Mouse (Mus musculus) CH12.LX (cell line): ENCODE results near the gene Insrr. TPM values are rescaled to one million over a fixed set of nuclear protein-coding genes. Genes with fewer than 3 reads are reported as not detected.
A peak's percentile ranks its signal among the peaks of the same experiment; 100 is the strongest.

ENCODE experiments used
- DNase-seq: peaks from one replicate; pipeline ENCODE4 v3.0.0-alpha.2; 2013; ENCODE audit errors: extremely low read depth
- H3K27ac ChIP-seq: 2 replicates; pipeline ENCODE4 v1.5.1; 2012; ENCODE audit warnings: low read depth, mild to moderate bottlenecking, control low read depth, moderate library complexity; ENCODE audit not compliant: insufficient read depth
- H3K27me3 ChIP-seq: replicated peaks from 2 replicates; pipeline ENCODE3; 2012; ENCODE audit warnings: inconsistent platforms
- H3K36me3 ChIP-seq, 2 experiments: replicated peaks in 1 of 2; 2 replicates each; pipeline versions ENCODE3 to v1.6.1; 2012; ENCODE audit warnings: inconsistent platforms in 1 of 2, low read length in 1 of 2, mild to moderate bottlenecking in 1 of 2, mixed read lengths in 1 of 2, moderate library complexity in 1 of 2; ENCODE audit not compliant: control insufficient read depth in 1 of 2, insufficient read depth in 1 of 2
- H3K4me1 ChIP-seq, 2 experiments: 2 replicates each; pipeline ENCODE4 v1.6.1; 2012; ENCODE audit warnings: inconsistent platforms in 1 of 2, moderate library complexity in 1 of 2; ENCODE audit not compliant: insufficient read depth in 2 of 2, control insufficient read depth in 1 of 2
- H3K4me2 ChIP-seq: 2 replicates; pipeline ENCODE4 v1.6.1; 2012; ENCODE audit warnings: low read depth, mild to moderate bottlenecking, control low read depth; ENCODE audit not compliant: poor library complexity, insufficient read depth, severe bottlenecking
- H3K4me3 ChIP-seq, 3 experiments: fragments of 150-350 bp in 1 of 3; sonication (generic) in 1 of 3; replicated peaks in 1 of 3; 2 replicates each; pipeline versions ENCODE3 to v1.5.1; 2011 to 2012; ENCODE audit warnings: low read depth in 2 of 3, low read length in 2 of 3, mild to moderate bottlenecking in 2 of 3, moderate library complexity in 2 of 3, control low read depth in 1 of 3, improper control_type of control experiment in 1 of 3, inconsistent platforms in 1 of 3, mixed read lengths in 1 of 3; ENCODE audit not compliant: poor library complexity in 1 of 3
- H3K79me2 ChIP-seq: replicated peaks from 2 replicates; pipeline ENCODE4 v1.6.1; 2012; ENCODE audit warnings: mild to moderate bottlenecking, moderate library complexity; ENCODE audit not compliant: control insufficient read depth, poor library complexity, insufficient read depth, severe bottlenecking; ENCODE audit errors: extremely low read depth
- H3K9ac ChIP-seq: 2 replicates; pipeline ENCODE4 v1.6.1; 2012; ENCODE audit warnings: low read depth, mild to moderate bottlenecking, control low read depth, moderate library complexity; ENCODE audit not compliant: insufficient read depth
- H3K9me3 ChIP-seq: replicated peaks from 2 replicates; pipeline ENCODE3; 2012; ENCODE audit warnings: low read length, inconsistent platforms, mixed read lengths
- CHD1 ChIP-seq: IDR thresholded peaks from 2 replicates; pipeline ENCODE4 v1.6.1; 2012; ENCODE audit warnings: low read depth, low read length, improper control_type of control experiment, inconsistent platforms
- CHD2 ChIP-seq: IDR thresholded peaks from 2 replicates; pipeline ENCODE4 v1.6.1; 2011; ENCODE audit warnings: low read length, improper control_type of control experiment
- E2F4 ChIP-seq: IDR thresholded peaks from 2 replicates; pipeline ENCODE4 v1.6.1; 2011; ENCODE audit warnings: low read depth, low read length, improper control_type of control experiment; ENCODE audit not compliant: insufficient replicate concordance
- EP300 ChIP-seq: IDR thresholded peaks from 2 replicates; pipeline ENCODE4 v1.6.1; 2011; ENCODE audit warnings: low read length, improper control_type of control experiment
- ETS1 ChIP-seq: conservative IDR thresholded peaks from 2 replicates; pipeline ENCODE4 v1.6.1; 2012; ENCODE audit warnings: low read depth, mild to moderate bottlenecking, inconsistent platforms, low read length, improper control_type of control experiment, moderate library complexity
- GABPA ChIP-seq: IDR thresholded peaks from 2 replicates; pipeline ENCODE4 v1.6.1; 2012; ENCODE audit warnings: low read depth, low read length, improper control_type of control experiment, inconsistent platforms; ENCODE audit not compliant: insufficient replicate concordance
- IRF4 ChIP-seq: IDR thresholded peaks from 2 replicates; pipeline ENCODE4 v1.6.1; 2014; ENCODE audit warnings: low read depth, mild to moderate bottlenecking, inconsistent platforms, low read length, improper control_type of control experiment
- JUN ChIP-seq: IDR thresholded peaks from 2 replicates; pipeline ENCODE4 v1.6.1; 2011; ENCODE audit warnings: low read depth, mild to moderate bottlenecking, low read length, improper control_type of control experiment, moderate library complexity; ENCODE audit not compliant: insufficient read depth
- KAT2A ChIP-seq: IDR thresholded peaks from 2 replicates; pipeline ENCODE4 v1.6.1; 2012; ENCODE audit warnings: low read length, improper control_type of control experiment, inconsistent platforms; ENCODE audit not compliant: insufficient replicate concordance
- MAFK ChIP-seq: IDR thresholded peaks from 2 replicates; pipeline ENCODE4 v1.6.1; 2011; ENCODE audit warnings: low read length, improper control_type of control experiment; ENCODE audit not compliant: insufficient replicate concordance
- MEF2A ChIP-seq: IDR thresholded peaks from 2 replicates; pipeline ENCODE4 v1.6.1; 2014; ENCODE audit warnings: low read depth, mild to moderate bottlenecking, inconsistent platforms, low read length, improper control_type of control experiment, borderline replicate concordance
- MYC ChIP-seq: IDR thresholded peaks from 2 replicates; pipeline ENCODE4 v1.6.1; 2011; ENCODE audit warnings: low read depth, mild to moderate bottlenecking, improper control_type of control experiment, low read length
- NELFE ChIP-seq: IDR thresholded peaks from 2 replicates; pipeline ENCODE4 v1.6.1; 2011; ENCODE audit warnings: low read depth, low read length, improper control_type of control experiment
- NRF1 ChIP-seq: IDR thresholded peaks from 2 replicates; pipeline ENCODE4 v1.6.1; 2014; ENCODE audit warnings: low read depth, mild to moderate bottlenecking, inconsistent platforms, low read length, improper control_type of control experiment, moderate library complexity
- PAX5 ChIP-seq: IDR thresholded peaks from 2 replicates; pipeline ENCODE4 v1.6.1; 2012; ENCODE audit warnings: low read length, inconsistent platforms, mixed read lengths
- RAD21 ChIP-seq: IDR thresholded peaks from 2 replicates; pipeline ENCODE4 v1.6.1; 2011; ENCODE audit warnings: low read depth, mild to moderate bottlenecking, low read length, improper control_type of control experiment, moderate library complexity
- RCOR1 ChIP-seq: conservative IDR thresholded peaks from 2 replicates; pipeline ENCODE4 v1.6.1; 2012; ENCODE audit warnings: low read depth, mild to moderate bottlenecking, inconsistent platforms, low read length, improper control_type of control experiment
- SIN3A ChIP-seq: IDR thresholded peaks from 2 replicates; pipeline ENCODE4 v1.6.1; 2012; ENCODE audit warnings: low read length, improper control_type of control experiment, inconsistent platforms
- SMC3 ChIP-seq: IDR thresholded peaks from 2 replicates; pipeline ENCODE4 v1.6.1; 2011; ENCODE audit warnings: low read depth, low read length, improper control_type of control experiment
- TBP ChIP-seq: conservative IDR thresholded peaks from 2 replicates; pipeline ENCODE4 v1.6.1; 2011; ENCODE audit warnings: low read depth, low read length, improper control_type of control experiment
- UBTF ChIP-seq: IDR thresholded peaks from 2 replicates; pipeline ENCODE4 v1.6.1; 2012; ENCODE audit warnings: low read depth, mild to moderate bottlenecking, inconsistent platforms, low read length, improper control_type of control experiment, moderate library complexity
- USF1 ChIP-seq: IDR thresholded peaks from 2 replicates; pipeline ENCODE4 v1.6.1; 2014; ENCODE audit warnings: low read depth, mild to moderate bottlenecking, inconsistent platforms, low read length, improper control_type of control experiment
- USF2 ChIP-seq: conservative IDR thresholded peaks from 2 replicates; pipeline ENCODE4 v1.6.1; 2011; ENCODE audit warnings: low read depth, low read length, improper control_type of control experiment
- ZMIZ1 ChIP-seq: IDR thresholded peaks from 2 replicates; pipeline ENCODE4 v1.6.1; 2012; ENCODE audit warnings: low read depth, mild to moderate bottlenecking, inconsistent platforms, low read length, improper control_type of control experiment
- ZNF384 ChIP-seq: IDR thresholded peaks from 2 replicates; pipeline ENCODE4 v1.6.1; 2012; ENCODE audit warnings: low read depth, low read length, improper control_type of control experiment, inconsistent platforms
- dilution Hi-C: fragments of 300-500 bp; cut with MboI; formaldehyde crosslinking; loops from 2 replicates; pipeline ENCODE4 v1.14.3; 2020; ENCODE audit warnings: low sequenced_read_pairs; ENCODE audit not compliant: extremely low pct_unique_long_range_greater_than_20kb, extremely low pct_ligation_motif_present
- in situ Hi-C: fragments of 300-500 bp; cut with MboI; formaldehyde crosslinking; loops from 3 replicates; pipeline ENCODE4 v1.14.3; 2019; ENCODE audit warnings: low sequenced_read_pairs, low pct_ligation_motif_present, low pct_unique_long_range_greater_than_20kb, mixed read lengths
- polyA plus RNA-seq: library from polyadenylated mRNA; unstranded; fragments of >175 nt; gene quantifications from 2 replicates; pipeline ENCODE4 v1.2.1, GENCODE M21; 2012; ENCODE audit warnings: low read depth; ENCODE audit not compliant: insufficient read length
- total RNA-seq, 2 experiments: library from RNA; depleted of rRNA; stranded (reverse); fragments of 300-350 nt in 1 of 2; fragments of >200 nt in 1 of 2; gene quantifications; 2 replicates each; pipeline ENCODE4 v1.2.3; 2012 to 2014

The Insrr gene
- total and polyA plus RNA-seq, 3 experiments, result 0.06 to 0.08 TPM; not detected in 1

- Histone ChIP-seq H3K9me3 (no peaks in the 10 kb centered on the region), H3K27ac (no peak overlapping the region), H3K4me2 (no peak overlapping the region), H3K4me1 (peaks cover 8 to 35% of the 10 kb centered on the region in 2 experiments), H3K9ac (no peak overlapping the region)
- TF ChIP-seq EP300 (no peak), MYC (no peak), CHD1 (no peak), GABPA (no peak), SIN3A (no peak), NELFE (no peak), E2F4 (no peak), SMC3 (no peak), CHD2 (no peak), RCOR1 (no peak), MEF2A (no peak), RAD21 (no peak), PAX5 (no peak), NRF1 (no peak), ZNF384 (no peak), KAT2A (no peak)
- TF ChIP-seq, all 38 proteins: peak for 0
- no peak overlapping the region for H3K4me3 ChIP-seq
- DNase-seq, result no peak
- in situ Hi-C loops, result no loop called here
- dilution Hi-C loops, result no loop called here
- no peaks in the 10 kb centered on the region for H3K36me3 ChIP-seq
- peaks cover 44% of the 10 kb centered on the region for H3K27me3 ChIP-seq
- no peaks in the 10 kb centered on the region for H3K79me2 ChIP-seq
Measured at GRCm38 (mm10) chr3:87767764-87768163, 29.0 kb upstream of the Insrr start.

GRCm38 (mm10) chr3:87768431-87768830 lies 28.3 kb upstream of the Insrr start:
- dilution Hi-C loops (no loop called here), in situ Hi-C loops (no loop called here)
- H3K27ac ChIP-seq, result no peak overlapping the region

More at GRCm38 (mm10) chr3:87768431-87768830, 28.3 kb upstream of the Insrr start:
- Histone ChIP-seq H3K9me3 (no peaks in the 10 kb centered on the region), H3K9ac (0 out of 2 replicates have a peak overlapping the region, but pooled peaks have one; percentile 22), H3K4me2 (peak overlapping the region; percentile 81), H3K36me3 (no peaks in the 10 kb centered on the region), H3K79me2 (no peaks in the 10 kb centered on the region), H3K27me3 (peaks cover 49% of the 10 kb centered on the region), H3K4me1 (peaks cover 8 to 35% of the 10 kb centered on the region in 2 experiments), H3K4me3 (peak overlapping the region in 2 of 3 experiments; percentile 35 to 57)
- no peak for DNase-seq
- no peak for TF ChIP-seq JUN
- TF ChIP-seq USF1, result no peak
- no peak for TF ChIP-seq ZMIZ1
- TF ChIP-seq IRF4, result no peak
- no peak for TF ChIP-seq RAD21
- TF ChIP-seq UBTF, result no peak
- TF ChIP-seq TBP, result no peak
- TF ChIP-seq RCOR1, result no peak
- TF ChIP-seq ETS1, result no peak
- no peak for TF ChIP-seq MAFK
- no peak for TF ChIP-seq PAX5
- no peak for TF ChIP-seq E2F4
- no peak for TF ChIP-seq EP300
- TF ChIP-seq USF2, result no peak
- TF ChIP-seq, all 38 proteins: peak for 0
